Mouse (Mus musculus) liver, embryonic 14.5 days (tissue): ENCODE measurements around the gene Aaas.

ENCODE experiments used
- CTCF ChIP-seq: IDR thresholded peaks from 2 replicates; pipeline ENCODE4 v1.5.1; 2016; ENCODE audit warnings: antibody characterized with exemption, low read depth, control low read depth
- EP300 ChIP-seq: IDR thresholded peaks from 2 replicates; pipeline ENCODE4 v1.6.1; 2016; ENCODE audit warnings: antibody characterized with exemption, low read depth

- TF ChIP-seq EP300 = no peak
- peak; percentile 32 for TF ChIP-seq CTCF
Observed at GRCm38 (mm10) chr15:102352177-102352576, 1.6 kb upstream of the Aaas start.
